Mouse (Mus musculus): ENCODE results near the gene Entpd7.

Gene Entpd7

DNA sequence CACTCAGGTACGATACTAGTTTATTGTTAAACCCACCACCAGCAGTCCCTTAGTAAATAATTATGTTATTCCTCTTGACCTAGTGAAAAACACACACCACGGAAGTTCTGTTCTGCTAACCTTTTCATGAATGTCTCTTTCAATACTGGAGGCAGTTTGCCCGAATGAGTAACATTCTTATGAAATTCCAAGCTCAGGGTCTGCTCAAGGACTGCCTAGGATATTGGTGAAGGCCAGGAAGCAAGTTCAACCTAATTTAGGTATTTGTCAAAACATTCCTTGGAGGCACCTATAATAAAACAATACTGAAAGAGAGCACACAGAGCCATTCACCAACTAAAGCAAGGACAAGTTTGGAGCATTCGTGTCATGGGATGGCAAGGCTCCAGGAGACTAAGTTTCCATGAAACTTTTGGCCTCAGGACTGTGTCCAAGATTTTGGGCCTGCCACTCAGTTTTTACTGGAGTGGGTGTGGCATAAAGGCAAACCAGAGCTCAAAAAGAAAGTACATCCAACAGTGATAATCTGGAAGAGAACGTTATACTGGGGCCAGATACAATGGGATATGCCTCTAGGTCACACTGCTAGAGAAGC lies 80.0 kb downstream of the Entpd7 start:
- no peak for DNase-seq (ENCODE audit: low read depth, low spot score)

DNA sequence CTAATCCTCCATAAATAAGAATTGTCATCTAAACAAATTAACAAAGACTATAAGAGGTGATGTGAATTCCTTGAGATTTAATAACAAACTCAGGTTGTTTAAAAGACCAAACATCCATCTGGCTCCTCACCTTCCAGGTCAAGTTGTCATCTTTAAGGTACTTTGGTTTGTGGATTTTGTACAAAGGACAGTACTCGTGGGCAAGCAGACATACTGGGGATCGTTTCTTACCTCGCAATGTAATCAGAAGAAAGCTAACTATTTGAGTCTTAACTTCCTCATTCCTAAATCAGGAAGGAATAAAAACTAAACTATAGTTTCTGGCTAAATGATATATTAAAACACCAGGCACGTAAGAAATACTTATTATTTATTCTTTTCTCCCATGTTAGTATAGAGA lies 81.1 kb downstream of the Entpd7 start:
- no peak for DNase-seq (ENCODE audit: low read depth, low spot score)

DNA sequence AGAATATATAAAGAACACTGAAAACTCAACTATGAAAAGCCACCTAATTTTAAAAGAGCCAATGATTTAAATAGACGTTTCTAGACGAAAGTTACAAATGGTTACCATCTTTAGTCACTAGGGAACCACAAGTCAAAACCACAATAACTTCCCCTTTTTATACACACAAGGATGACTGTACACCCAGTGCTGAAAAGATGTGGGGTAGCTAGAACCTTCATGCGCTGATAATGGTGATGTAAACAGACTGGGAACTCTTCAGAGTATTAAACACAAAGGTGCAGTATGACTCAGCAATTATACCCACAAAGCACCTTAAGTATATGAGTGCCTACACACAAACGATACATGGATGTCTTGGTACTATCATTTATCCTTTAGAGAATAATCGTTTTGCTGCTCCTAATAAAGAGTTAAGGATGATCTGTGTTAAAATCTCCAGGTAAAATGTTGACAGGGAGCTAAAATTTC lies 82.1 kb downstream of the Entpd7 start:
- peak; percentile 39 for DNase-seq (ENCODE audit: low read depth, low spot score)

DNA sequence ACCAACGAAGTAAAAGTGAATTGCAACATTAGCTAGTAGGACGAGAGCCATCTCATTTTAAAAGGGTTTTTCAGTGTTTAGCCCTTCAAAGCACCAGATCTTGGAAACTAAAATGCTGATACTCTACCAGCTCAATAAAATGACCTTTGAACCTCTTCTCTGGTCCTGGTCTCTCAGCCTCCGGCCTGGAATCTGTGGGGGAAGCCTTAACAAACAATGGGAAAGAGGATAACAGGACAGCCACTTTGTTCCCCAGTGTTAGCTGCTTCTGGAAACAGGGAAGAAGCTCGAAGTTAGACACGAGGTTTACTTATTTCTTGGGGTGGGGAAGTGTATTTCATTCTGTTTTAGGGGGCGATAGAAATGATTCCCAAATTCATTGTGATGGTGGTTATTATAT lies 82.8 kb downstream of the Entpd7 start:
- DNase-seq (ENCODE audit: low read depth, low spot score) = no peak

DNA sequence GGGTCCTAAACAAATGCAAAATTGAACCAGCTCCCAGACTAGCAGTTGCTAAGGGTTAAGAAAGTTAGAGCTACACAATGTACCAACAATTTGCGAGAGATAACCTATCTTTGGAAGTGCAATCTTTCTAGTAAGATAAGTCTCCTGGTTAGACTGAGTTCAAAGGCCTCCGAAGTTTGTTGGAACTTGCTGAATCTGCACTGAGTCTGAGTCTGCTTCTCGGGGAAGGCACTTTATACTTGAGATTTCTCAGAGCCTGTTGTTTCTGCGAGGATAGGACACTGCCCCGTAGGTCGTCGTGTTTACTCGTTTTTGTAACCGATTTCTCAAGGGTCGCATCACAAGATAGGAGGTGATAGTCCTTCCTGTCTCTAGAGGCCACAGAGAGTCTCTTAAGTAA lies 86.0 kb downstream of the Entpd7 start:
- no peak for DNase-seq (ENCODE audit: low read depth, low spot score)

DNA sequence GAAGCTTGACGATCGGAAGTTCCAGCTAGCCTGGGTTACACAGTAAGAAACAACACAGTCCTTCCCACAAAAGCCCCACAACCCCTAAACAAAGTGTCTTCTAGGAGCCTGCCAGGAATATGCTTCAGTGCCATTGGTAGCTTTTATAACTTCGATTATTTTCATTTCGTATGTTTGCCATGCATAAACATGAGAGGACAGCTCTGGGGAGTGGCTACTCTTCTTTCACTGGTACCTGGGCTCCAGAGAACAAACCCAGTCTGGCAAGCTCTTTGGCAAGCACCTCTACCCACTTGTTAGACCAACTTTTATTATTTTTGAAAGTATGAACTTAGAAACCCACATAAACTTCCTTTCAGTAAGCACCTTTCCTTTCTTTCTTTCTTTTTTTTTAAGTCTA lies 87.1 kb downstream of the Entpd7 start:
- no peak for DNase-seq (ENCODE audit: low read depth, low spot score)

DNA sequence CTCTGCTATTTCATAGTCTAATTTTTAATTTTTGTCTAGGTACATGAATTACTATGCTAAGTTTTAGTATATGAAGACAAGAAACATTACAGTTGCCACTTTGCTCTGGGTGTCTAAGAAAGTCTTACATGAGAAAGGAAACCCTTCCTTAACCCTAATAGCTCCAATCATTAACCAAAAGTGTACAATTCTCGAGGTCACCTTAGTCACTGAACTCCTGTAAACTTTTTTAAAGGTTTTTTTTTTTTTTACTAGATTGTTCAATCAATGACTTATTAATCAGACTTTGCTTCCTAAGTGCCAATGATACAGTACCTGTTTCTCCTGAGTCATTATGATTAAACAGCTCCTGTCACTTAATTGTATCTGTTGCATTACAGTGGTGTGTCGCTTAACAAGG lies 87.8 kb downstream of the Entpd7 start:
- DNase-seq (ENCODE audit: low read depth, low spot score) = no peak

DNA sequence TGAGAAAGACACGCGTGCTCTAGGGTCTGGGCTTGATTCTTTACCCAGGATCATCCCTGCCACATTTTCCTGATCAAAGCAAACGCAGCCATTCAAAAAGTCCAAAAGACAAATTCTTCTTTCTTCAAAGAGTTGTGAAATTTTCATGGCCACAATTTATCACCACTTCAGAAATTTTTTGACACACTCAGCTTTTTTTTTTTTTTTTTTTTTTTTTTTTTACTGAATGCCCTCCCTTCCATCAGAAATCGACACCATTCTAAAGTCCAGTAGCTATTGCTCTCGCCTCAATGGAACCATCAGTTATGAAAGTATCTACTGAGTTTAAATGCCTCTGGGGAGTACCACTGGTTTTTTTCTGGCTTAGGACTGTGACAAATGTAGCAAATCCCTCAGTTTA lies 90.9 kb downstream of the Entpd7 start:
- DNase-seq (ENCODE audit: low read depth, low spot score) = no peak

DNA sequence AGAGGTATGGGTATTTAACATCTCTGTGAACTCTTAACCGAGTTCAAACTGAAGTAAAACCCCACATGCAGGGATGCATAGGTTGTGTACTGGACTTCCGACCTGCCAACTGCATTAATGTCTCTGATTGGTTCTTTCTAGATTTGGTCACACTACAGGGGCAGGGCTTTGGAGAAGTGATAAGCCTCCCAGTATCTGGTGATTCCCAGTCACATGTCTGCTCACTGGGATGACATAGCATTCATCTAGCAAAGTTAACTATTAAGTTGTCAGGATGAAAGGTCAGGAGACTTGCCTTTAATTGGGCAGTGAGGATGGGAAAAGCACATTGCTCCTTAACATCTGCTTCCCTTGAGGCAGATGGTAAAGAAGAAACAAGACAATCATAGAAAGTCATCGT lies 92.5 kb downstream of the Entpd7 start, which contains the start of gene Abcc2:
Abcc2 (plus strand) TSS at position 213 of the 400 bp plus-strand sequence.
- no peak for DNase-seq (ENCODE audit: low read depth, low spot score)
